Mouse (Mus musculus) thymus, adult 2 months (tissue): ENCODE data around the gene Wfdc8. TPM values are rescaled to one million over a fixed set of nuclear protein-coding genes. Genes with fewer than 3 reads are reported as not detected.

ENCODE experiments used
- DNase-seq: peaks from one replicate; pipeline ENCODE4 v3.0.0; 2021
- H3K27ac ChIP-seq: fragments of 200-500 bp; 2 replicates; pipeline ENCODE4 v1.5.1; 2012; ENCODE audit warnings: low read length, control low read depth; ENCODE audit not compliant: control insufficient read depth, insufficient read depth
- H3K27me3 ChIP-seq: fragments of 200-500 bp; 2 replicates; pipeline ENCODE4 v1.6.1; 2012; ENCODE audit warnings: mild to moderate bottlenecking, low read length, moderate library complexity, mixed read lengths; ENCODE audit not compliant: control insufficient read depth, insufficient read depth
- H3K36me3 ChIP-seq: fragments of 200-500 bp; 2 replicates; pipeline ENCODE4 v1.6.1; 2012; ENCODE audit warnings: mild to moderate bottlenecking, low read length, moderate library complexity; ENCODE audit not compliant: control insufficient read depth, insufficient read depth
- H3K4me1 ChIP-seq: fragments of 200-500 bp; replicated peaks from 2 replicates; pipeline ENCODE4 v1.6.1; 2012; ENCODE audit warnings: low read length; ENCODE audit not compliant: control insufficient read depth, insufficient read depth
- H3K4me3 ChIP-seq: fragments of 200-500 bp; 2 replicates; pipeline ENCODE4 v1.5.1; 2012; ENCODE audit warnings: mild to moderate bottlenecking, low read length, control low read depth, moderate library complexity; ENCODE audit not compliant: control insufficient read depth, insufficient read depth
- CTCF ChIP-seq: fragments of 200-500 bp; IDR thresholded peaks from 2 replicates; pipeline ENCODE4 v1.5.1; 2012; ENCODE audit warnings: mild to moderate bottlenecking, control low read depth, low read length, moderate library complexity, borderline replicate concordance; ENCODE audit not compliant: control insufficient read depth, poor library complexity, insufficient read depth; ENCODE audit errors: extremely low read depth
- POLR2A ChIP-seq: fragments of 200-500 bp; IDR thresholded peaks from 2 replicates; pipeline ENCODE4 v1.6.1; 2012; ENCODE audit warnings: mild to moderate bottlenecking, low read length, control low read depth, moderate library complexity; ENCODE audit not compliant: control insufficient read depth, poor library complexity, insufficient read depth; ENCODE audit errors: extremely low read depth
- WGBS: fragments of 180-500 bp; shearing (Covaris S2); methylation state at CpG from one replicate; pipeline ENCODE4 v1.1.7; 2018; 5-methylcytosine and 5-hydroxymethylcytosine counted together
- polyA plus RNA-seq: library from polyadenylated mRNA; depleted of rRNA; stranded (reverse); fragments of >200 nt; gene quantifications from 2 replicates; pipeline ENCODE4 v1.2.3, GENCODE M21; 2012

Wfdc8 gene
- polyA plus RNA-seq, 1 experiment: not detected

GRCm38 (mm10) chr2:164563339-164564038 is 49.9 kb downstream of the Wfdc8 start:
- Histone ChIP-seq H3K36me3 (no peaks in the 10 kb centered on the region), H3K4me3 (peak overlapping the region; percentile 33), H3K27me3 (no peaks in the 10 kb centered on the region; the same call in 1 of the 2 replicates), H3K4me1 (peaks cover 14% of the 10 kb centered on the region), H3K27ac (no peak overlapping the region)
- WGBS: 16% methylated on average over 32 of the region's 32 CpGs
- TF ChIP-seq CTCF (no peak), POLR2A (no peak)
- peak; percentile 2 for DNase-seq

- WGBS: 81% methylated on average over 24 of the region's 24 CpGs
- Histone ChIP-seq H3K4me1 (peaks cover 14% of the 10 kb centered on the region), H3K27ac (no peak within 1 kb of the TSS)
Measured at GRCm38 (mm10) chr2:164562391-164563188, 50.8 kb downstream of the Wfdc8 start, which contains the start of gene Wfdc2. TSS of gene Wfdc2 (plus strand) at chr2:164562413.

GRCm38 (mm10) chr2:164560106-164560505 is 53.3 kb downstream of the Wfdc8 start:
- H3K36me3 ChIP-seq: no peaks in the 10 kb centered on the region
- no peak for DNase-seq
- no peak overlapping the region for H3K4me3 ChIP-seq
- peaks cover 14% of the 10 kb centered on the region for H3K4me1 ChIP-seq
- no peak overlapping the region for H3K27ac ChIP-seq
- 82% methylated on average over 8 of the region's 8 CpGs for WGBS
- TF ChIP-seq CTCF (no peak), POLR2A (no peak)
- H3K27me3 ChIP-seq: no peaks in the 10 kb centered on the region; the same call in 1 of the 2 replicates

More at GRCm38 (mm10) chr2:164562391-164563188, 50.8 kb downstream of the Wfdc8 start, which contains the start of gene Wfdc2:
- DNase-seq: no peak
- Histone ChIP-seq H3K36me3 (no peaks in the 10 kb centered on the region), H3K4me3 (peak within 1 kb of the TSS; percentile 33; the same call in 1 of the 2 replicates), H3K27me3 (no peaks in the 10 kb centered on the region; the same call in 1 of the 2 replicates)
- TF ChIP-seq CTCF (no peak), POLR2A (no peak)

GRCm38 (mm10) chr2:164558991-164559645 is 54.3 kb downstream of the Wfdc8 start:
- TF ChIP-seq POLR2A: no peak
- TF ChIP-seq CTCF: no peak
- Histone ChIP-seq H3K27me3 (no peaks in the 10 kb centered on the region; the same call in 1 of the 2 replicates), H3K36me3 (no peaks in the 10 kb centered on the region), H3K4me3 (no peak overlapping the region), H3K4me1 (peaks cover 14% of the 10 kb centered on the region), H3K27ac (no peak overlapping the region)
- no peak for DNase-seq
- 26% methylated on average over 16 of the region's 16 CpGs for WGBS

GRCm38 (mm10) chr2:164558426-164558825 is 55.0 kb downstream of the Wfdc8 start:
- TF ChIP-seq CTCF (no peak), POLR2A (no peak)
- WGBS: 85% methylated on average over 8 of the region's 8 CpGs
- Histone ChIP-seq H3K27me3 (no peaks in the 10 kb centered on the region; the same call in 1 of the 2 replicates), H3K27ac (no peak overlapping the region), H3K4me1 (peaks cover 11% of the 10 kb centered on the region), H3K36me3 (no peaks in the 10 kb centered on the region), H3K4me3 (no peak overlapping the region)
- no peak for DNase-seq

GRCm38 (mm10) chr2:164551502-164551901 is 61.9 kb downstream of the Wfdc8 start:
- Histone ChIP-seq H3K27ac (no peak overlapping the region), H3K4me3 (no peak overlapping the region), H3K27me3 (no peaks in the 10 kb centered on the region), H3K36me3 (no peaks in the 10 kb centered on the region), H3K4me1 (no peaks in the 10 kb centered on the region; the same call in 1 of the 2 replicates)
- DNase-seq: no peak
- WGBS: 93% methylated on average over 9 of the region's 9 CpGs
- TF ChIP-seq POLR2A (no peak), CTCF (no peak)
